Mouse (Mus musculus) heart, embryonic 10.5 days (tissue): ENCODE measurements around the gene Lnx2. TPM values are rescaled to one million over a fixed set of nuclear protein-coding genes. Genes with fewer than 3 reads are reported as not detected.

Source experiments
- DNase-seq: peaks from one replicate; pipeline ENCODE4 v3.0.0-alpha.2; 2017; ENCODE audit warnings: low spot score
- H3K27ac ChIP-seq: fragments of 300-500 bp; sonication (generic); 2 replicates; pipeline ENCODE4 v1.5.1; 2016; ENCODE audit warnings: mild to moderate bottlenecking
- H3K27me3 ChIP-seq: fragments of 300-500 bp; sonication (generic); 2 replicates; pipeline ENCODE4 v1.6.1; 2016; ENCODE audit warnings: mild to moderate bottlenecking; ENCODE audit not compliant: poor library complexity, insufficient read depth, severe bottlenecking
- H3K36me3 ChIP-seq: fragments of 300-500 bp; sonication (generic); 2 replicates; pipeline ENCODE4 v1.6.1; 2016; ENCODE audit warnings: mild to moderate bottlenecking, moderate library complexity
- H3K4me1 ChIP-seq: fragments of 300-500 bp; sonication (generic); 2 replicates; pipeline ENCODE4 v1.6.1; 2016; ENCODE audit warnings: mild to moderate bottlenecking
- H3K4me3 ChIP-seq: fragments of 300-500 bp; sonication (generic); 2 replicates; pipeline ENCODE4 v1.5.1; 2016; ENCODE audit warnings: mild to moderate bottlenecking, moderate library complexity
- H3K9me3 ChIP-seq: fragments of 300-500 bp; sonication (generic); 2 replicates; pipeline ENCODE4 v1.6.1; 2016; ENCODE audit warnings: mild to moderate bottlenecking, moderate library complexity
- WGBS: fragments of 180-500 bp; shearing (Covaris S2); methylation state at CpG from one replicate; pipeline ENCODE4 v1.1.7; 2016; 5-methylcytosine and 5-hydroxymethylcytosine counted together
- polyA plus RNA-seq: library from polyadenylated mRNA; unstranded; fragments of >200 nt; fragmentation: Nextera tagmentation; extraction: Ambion mirVana; gene quantifications from 2 replicates; pipeline ENCODE4 v1.2.1, GENCODE M21; 2016

The Lnx2 gene
- polyA plus RNA-seq, 1 experiment from 2014 or later: 10.0 TPM

GRCm38 (mm10) chr5:147054747-147055270 is 21.6 kb downstream of the Lnx2 start:
- Histone ChIP-seq H3K4me1 (peaks cover 42% of the 10 kb centered on the region), H3K36me3 (no peaks in the 10 kb centered on the region)
- no peak for DNase-seq

DNA sequence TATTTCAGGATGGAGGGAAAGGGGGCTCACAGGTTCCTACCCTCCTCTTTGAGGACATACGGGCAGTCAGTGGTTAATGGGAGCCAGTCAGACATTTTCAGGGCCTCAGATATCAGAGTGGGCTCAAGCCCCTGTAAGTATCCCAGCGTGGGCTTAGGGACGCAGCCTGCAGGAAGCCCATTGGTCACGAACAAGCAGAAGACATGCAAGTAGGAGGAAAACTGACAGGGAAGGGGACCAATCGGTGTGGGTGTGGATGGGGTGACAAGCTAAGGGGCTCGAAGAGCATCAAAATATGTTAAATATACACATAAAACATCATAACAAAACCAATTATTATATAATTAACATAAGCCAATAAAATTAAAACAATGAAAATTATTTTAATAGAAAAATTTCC is 22.1 kb downstream of the Lnx2 start:
- H3K27me3 ChIP-seq: no peaks in the 10 kb centered on the region
- no peak overlapping the region for H3K4me3 ChIP-seq
- H3K9me3 ChIP-seq: no peaks in the 10 kb centered on the region
- no peaks in the 10 kb centered on the region for H3K36me3 ChIP-seq
- no peak overlapping the region for H3K27ac ChIP-seq
- no peak for DNase-seq
- WGBS: 76% methylated on average over 6 of the region's 6 CpGs
- H3K4me1 ChIP-seq: peaks cover 42% of the 10 kb centered on the region

More at GRCm38 (mm10) chr5:147054747-147055270, 21.6 kb downstream of the Lnx2 start:
- H3K9me3 ChIP-seq: no peaks in the 10 kb centered on the region
- no peak overlapping the region for H3K27ac ChIP-seq
- WGBS: 40% methylated on average over 2 of the region's 2 CpGs
- no peak overlapping the region for H3K4me3 ChIP-seq
- no peaks in the 10 kb centered on the region for H3K27me3 ChIP-seq

GRCm38 (mm10) chr5:147053481-147053880 is 22.9 kb downstream of the Lnx2 start:
- Histone ChIP-seq H3K36me3 (no peaks in the 10 kb centered on the region), H3K27ac (no peak overlapping the region), H3K9me3 (no peaks in the 10 kb centered on the region), H3K4me1 (peaks cover 42% of the 10 kb centered on the region), H3K27me3 (no peaks in the 10 kb centered on the region), H3K4me3 (no peak overlapping the region)
- no peak for DNase-seq
- 80% methylated on average over 3 of the region's 3 CpGs for WGBS

DNA sequence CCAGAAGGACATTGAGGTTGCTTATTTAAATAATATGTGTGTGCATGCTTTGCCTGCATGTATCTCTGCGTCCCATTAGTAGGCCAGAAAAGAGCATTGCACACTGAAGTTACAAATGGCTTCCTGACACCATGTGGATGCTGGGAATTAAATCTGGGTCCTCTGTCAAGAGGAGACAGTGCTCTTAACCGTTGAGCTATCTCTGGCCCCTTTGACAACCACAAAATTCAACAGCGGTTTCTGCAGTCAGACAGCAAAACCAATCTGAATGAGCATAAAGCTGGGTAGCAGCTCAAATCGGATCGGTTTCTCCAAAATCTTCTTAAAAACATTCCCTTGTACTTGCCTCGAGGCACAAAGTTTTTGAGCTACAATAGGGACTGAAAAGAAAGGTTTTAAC is 23.3 kb downstream of the Lnx2 start:
- H3K4me1 ChIP-seq: peaks cover 42% of the 10 kb centered on the region
- WGBS: 83% methylated on average over 6 of the region's 6 CpGs
- no peak for DNase-seq

DNA sequence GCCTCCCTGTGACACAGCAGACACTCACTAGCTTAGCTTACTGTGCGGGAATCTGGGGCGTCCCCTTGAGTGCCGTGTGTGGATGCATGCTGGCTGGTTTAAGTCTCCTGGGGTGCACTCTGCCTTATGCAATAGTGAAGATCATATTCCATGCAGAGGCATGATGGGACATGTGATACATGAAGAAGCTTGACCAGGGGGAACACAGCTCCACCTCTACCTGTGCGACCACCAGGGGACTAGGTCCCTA is 24.2 kb downstream of the Lnx2 start:
- Histone ChIP-seq H3K9me3 (no peaks in the 10 kb centered on the region), H3K36me3 (no peaks in the 10 kb centered on the region), H3K4me3 (no peak overlapping the region), H3K4me1 (peaks cover 42% of the 10 kb centered on the region), H3K27me3 (no peaks in the 10 kb centered on the region), H3K27ac (no peak overlapping the region)
- 73% methylated on average over 4 of the region's 4 CpGs for WGBS
- no peak for DNase-seq

More for the DNA sequence above, 23.3 kb downstream of the Lnx2 start:
- Histone ChIP-seq H3K9me3 (no peaks in the 10 kb centered on the region), H3K27ac (no peak overlapping the region), H3K27me3 (no peaks in the 10 kb centered on the region), H3K36me3 (no peaks in the 10 kb centered on the region), H3K4me3 (no peak overlapping the region)

DNA sequence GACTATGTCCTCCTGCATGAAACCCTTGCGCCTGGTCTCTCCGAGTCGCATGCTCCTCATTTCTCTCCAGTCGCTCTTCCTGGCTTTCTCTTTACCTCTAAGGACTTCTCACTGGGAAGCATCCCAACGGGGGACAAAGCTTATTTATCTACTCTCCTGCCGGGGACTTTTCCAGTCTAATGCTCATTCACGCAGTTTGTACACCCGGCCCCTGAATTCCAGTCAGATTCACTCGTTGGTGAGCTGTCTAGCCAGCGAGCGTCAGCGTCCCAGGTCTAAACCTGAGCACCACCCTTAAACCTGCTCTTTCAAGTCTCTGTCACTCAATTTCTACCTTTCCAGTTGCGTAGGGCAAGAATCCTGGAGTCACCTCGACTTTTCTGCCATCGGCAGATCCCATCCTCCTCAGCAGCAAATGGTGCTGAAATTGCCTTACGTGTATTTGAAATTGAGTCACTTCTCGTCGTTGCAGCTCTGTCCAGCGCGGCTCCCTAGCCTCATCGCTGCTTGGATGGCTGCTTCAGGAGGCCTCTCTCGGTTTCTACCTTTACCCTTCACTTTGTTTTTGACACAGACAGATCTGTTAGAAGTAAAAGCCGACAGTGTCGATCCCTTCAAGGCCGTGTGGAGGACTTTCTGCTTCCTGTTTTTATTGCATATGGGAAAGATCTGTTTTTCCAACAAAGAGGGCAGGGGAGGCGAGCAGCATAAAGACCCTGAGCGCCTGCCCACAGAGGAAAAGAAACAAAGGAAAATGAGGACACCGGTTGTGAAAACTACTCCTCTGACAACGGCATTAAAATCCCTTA is 24.7 kb downstream of the Lnx2 start:
- 58% methylated on average over 29 of the region's 29 CpGs for WGBS
- Histone ChIP-seq H3K4me1 (peaks cover 37% of the 10 kb centered on the region), H3K36me3 (no peaks in the 10 kb centered on the region), H3K27ac (no peak overlapping the region), H3K9me3 (no peaks in the 10 kb centered on the region), H3K27me3 (no peaks in the 10 kb centered on the region), H3K4me3 (no peak overlapping the region)
- no peak for DNase-seq

DNA sequence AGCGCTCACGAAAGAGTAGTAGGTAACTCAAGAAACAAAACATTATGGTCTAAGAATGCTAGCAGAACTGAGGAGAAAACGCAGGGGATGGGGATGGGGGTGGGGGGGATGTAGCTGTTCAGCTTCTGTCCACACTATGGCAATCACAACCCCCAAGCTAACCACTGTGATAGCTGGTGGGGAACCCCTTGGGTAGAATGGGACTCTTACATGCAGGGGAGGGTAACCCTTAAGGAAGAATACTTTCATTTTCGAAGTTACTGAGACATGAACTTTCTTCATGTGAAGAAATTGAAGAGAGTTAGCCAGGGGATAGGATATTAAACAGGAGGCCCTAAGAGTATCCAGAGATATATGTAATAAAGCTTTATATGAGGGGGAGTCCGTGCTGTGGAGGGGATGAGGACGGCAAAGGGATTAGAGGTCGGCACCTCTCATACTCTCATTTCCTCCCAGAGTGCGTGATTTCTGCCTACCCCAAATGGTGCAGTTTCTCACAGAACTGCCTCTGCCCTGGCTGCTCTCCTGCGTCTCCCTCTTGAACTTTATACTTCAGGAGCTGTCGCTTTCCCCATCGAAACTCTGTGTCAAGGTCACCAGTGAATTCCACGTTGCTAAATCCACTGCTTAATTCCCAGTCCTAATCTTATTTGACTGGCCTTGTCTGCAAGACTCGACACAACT is 25.4 kb downstream of the Lnx2 start:
- Histone ChIP-seq H3K36me3 (no peaks in the 10 kb centered on the region), H3K9me3 (no peaks in the 10 kb centered on the region), H3K4me1 (peaks cover 33% of the 10 kb centered on the region), H3K27ac (no peak overlapping the region), H3K27me3 (no peaks in the 10 kb centered on the region), H3K4me3 (no peak overlapping the region)
- 67% methylated on average over 13 of the region's 13 CpGs for WGBS
- DNase-seq: no peak

GRCm38 (mm10) chr5:147049544-147050209 is 26.7 kb downstream of the Lnx2 start:
- no peak overlapping the region for H3K27ac ChIP-seq
- no peak for DNase-seq
- 76% methylated on average over 19 of the region's 19 CpGs for WGBS
- H3K36me3 ChIP-seq: no peaks in the 10 kb centered on the region
- no peaks in the 10 kb centered on the region for H3K9me3 ChIP-seq
- peaks cover 38% of the 10 kb centered on the region for H3K4me1 ChIP-seq
- no peaks in the 10 kb centered on the region for H3K27me3 ChIP-seq
- H3K4me3 ChIP-seq: no peak overlapping the region

DNA sequence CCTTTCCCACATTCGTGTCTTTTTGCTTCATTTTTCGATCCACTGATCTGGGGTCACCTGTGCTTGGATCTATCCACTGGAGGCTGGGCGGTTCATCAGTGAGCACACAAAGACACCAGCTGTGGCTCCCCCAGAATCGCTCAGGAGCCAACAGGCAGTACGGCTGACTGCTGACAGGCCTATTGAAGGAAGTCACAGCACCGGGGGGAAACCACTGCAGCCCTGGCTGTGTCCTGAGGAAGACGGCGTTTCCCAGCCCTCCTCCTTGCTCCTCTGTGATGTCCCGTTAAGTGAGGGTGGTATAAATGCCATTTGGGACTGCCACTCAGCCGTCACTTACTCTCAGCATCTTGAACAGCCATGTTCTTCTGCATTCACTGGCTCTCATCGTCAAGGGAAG is 30.5 kb downstream of the Lnx2 start:
- Histone ChIP-seq H3K27ac (no peak overlapping the region), H3K4me1 (peaks cover 15% of the 10 kb centered on the region; the same call in 1 of the 2 replicates), H3K27me3 (no peaks in the 10 kb centered on the region), H3K36me3 (peaks cover 10% of the 10 kb centered on the region; the same call in 1 of the 2 replicates), H3K4me3 (no peak overlapping the region), H3K9me3 (no peaks in the 10 kb centered on the region)
- WGBS: 70% methylated on average over 11 of the region's 11 CpGs
- no peak for DNase-seq

DNA sequence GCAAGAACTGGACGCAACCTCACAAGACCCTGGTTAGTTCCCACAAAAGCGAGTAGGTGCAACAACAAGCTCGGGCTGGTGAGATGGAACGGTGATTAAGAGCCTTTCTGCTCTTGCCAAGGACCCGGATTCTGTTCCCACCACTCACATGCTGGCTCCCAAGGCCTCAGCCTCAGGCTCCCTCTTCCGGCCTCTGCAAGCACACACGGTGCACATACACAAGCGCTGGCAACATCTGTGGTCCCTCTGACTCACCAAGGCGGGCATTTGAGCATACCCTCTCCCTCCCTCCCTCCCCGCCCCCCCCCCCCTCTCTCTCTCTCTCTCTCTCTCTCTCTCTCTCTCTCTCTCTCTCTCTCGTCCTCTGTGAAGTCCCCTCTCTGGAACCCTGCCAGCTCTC is 31.1 kb downstream of the Lnx2 start:
- WGBS: 72% methylated on average over 10 of the region's 11 CpGs
- Histone ChIP-seq H3K4me3 (no peak overlapping the region), H3K9me3 (no peaks in the 10 kb centered on the region), H3K4me1 (peaks cover 13% of the 10 kb centered on the region; the same call in 1 of the 2 replicates), H3K36me3 (peaks cover 16% of the 10 kb centered on the region; the same call in 1 of the 2 replicates), H3K27me3 (no peaks in the 10 kb centered on the region), H3K27ac (no peak overlapping the region)
- DNase-seq: no peak

DNA sequence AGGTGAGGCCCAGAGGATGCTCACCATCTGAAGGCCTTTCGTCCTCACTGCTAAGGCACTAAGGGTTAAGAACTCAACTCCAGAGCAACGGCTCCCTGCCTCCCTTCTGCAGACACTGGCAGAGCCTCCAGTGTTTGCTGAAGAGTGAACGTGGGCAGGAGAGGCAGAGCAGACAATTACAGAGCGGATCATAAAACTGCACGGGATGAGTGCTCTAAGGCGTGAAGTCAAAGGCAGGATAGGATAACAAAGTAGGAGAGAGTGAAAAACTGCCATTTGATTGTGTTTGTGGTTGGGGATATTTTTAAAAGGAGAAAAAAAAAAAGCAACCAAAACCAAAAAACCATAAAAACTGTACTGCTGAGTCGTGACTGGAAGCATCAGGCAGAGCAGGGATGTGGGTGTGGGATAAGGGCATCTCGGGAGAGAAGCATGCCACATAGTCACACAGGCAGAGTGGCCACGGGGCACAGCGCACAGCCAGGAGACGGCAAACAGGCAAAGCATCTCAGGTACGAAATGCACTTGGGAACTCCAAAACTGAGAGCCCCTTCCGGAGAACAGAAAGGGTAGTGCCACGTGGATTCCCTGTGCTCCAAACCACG is 33.0 kb downstream of the Lnx2 start:
- Histone ChIP-seq H3K4me1 (peaks cover 15% of the 10 kb centered on the region; the same call in 1 of the 2 replicates), H3K9me3 (no peaks in the 10 kb centered on the region), H3K27ac (no peak overlapping the region), H3K4me3 (no peak overlapping the region), H3K36me3 (peaks cover 25% of the 10 kb centered on the region; the same call in 1 of the 2 replicates), H3K27me3 (no peaks in the 10 kb centered on the region)
- WGBS: 80% methylated on average over 15 of the region's 15 CpGs
- DNase-seq: no peak

- WGBS: 84% methylated on average over 40 of the region's 40 CpGs
- no peak overlapping the region for H3K27ac ChIP-seq
- H3K27me3 ChIP-seq: no peaks in the 10 kb centered on the region
- H3K4me3 ChIP-seq: no peak overlapping the region
- H3K4me1 ChIP-seq: peaks cover 26% of the 10 kb centered on the region
- no peak for DNase-seq
- H3K9me3 ChIP-seq: no peaks in the 10 kb centered on the region
- H3K36me3 ChIP-seq: peaks cover 25% of the 10 kb centered on the region; the same call in 1 of the 2 replicates
Measured at GRCm38 (mm10) chr5:147041965-147042937, 34.1 kb downstream of the Lnx2 start.
